Mouse (Mus musculus): Measurements from ENCODE around the gene Evl. TPM values are rescaled to one million over a fixed set of nuclear protein-coding genes. Genes with fewer than 3 reads are reported as not detected.
"Not testable (repeated sequence)": the region's sequence is repeated elsewhere in the genome, so short reads cannot be mapped to it uniquely, and the experiment has no call there.

The Evl gene
- polyA plus RNA-seq, 1 experiment from 2014 or later: 123 TPM

- peaks cover 8% of the 10 kb centered on the region; the same call in 1 of the 2 replicates for H3K4me1 ChIP-seq
- H3K4me2 ChIP-seq (replicated peaks): no peak overlapping the region
- H3K9ac ChIP-seq (replicated peaks): no peak overlapping the region
- WGBS: 53% methylated on average over 7 of the region's 7 CpGs
- no peak overlapping the region for H3K27ac ChIP-seq (replicated peaks)
- no peaks in the 10 kb centered on the region for H3K9me3 ChIP-seq
- ATAC-seq (ENCODE audit: low FRiP score, low read depth): no peak
- H3K27me3 ChIP-seq: peaks cover 39% of the 10 kb centered on the region
- H3K36me3 ChIP-seq: no peaks in the 10 kb centered on the region
- H3K4me3 ChIP-seq: no peak overlapping the region
These were observed 151.6 kb downstream of the Evl start for GRCm38 (mm10) chr12:108706129-108706528.

GRCm38 (mm10) chr12:108709386-108709785, 154.9 kb downstream of the Evl start:
- H3K27ac ChIP-seq (replicated peaks): no peak overlapping the region
- no peak overlapping the region for H3K9ac ChIP-seq (replicated peaks)
- H3K36me3 ChIP-seq: no peaks in the 10 kb centered on the region
- no peaks in the 10 kb centered on the region for H3K9me3 ChIP-seq
- WGBS: 88% methylated on average over 6 of the region's 6 CpGs
- H3K4me1 ChIP-seq: no peaks in the 10 kb centered on the region
- no peak overlapping the region for H3K4me2 ChIP-seq (replicated peaks)
- H3K4me3 ChIP-seq: no peak overlapping the region
- ATAC-seq (ENCODE audit: low FRiP score, low read depth): no peak
- H3K27me3 ChIP-seq: peaks cover 7% of the 10 kb centered on the region; the same call in 1 of the 2 replicates

GRCm38 (mm10) chr12:108709964-108710765, 155.6 kb downstream of the Evl start:
- Histone ChIP-seq H3K27me3 (no peaks in the 10 kb centered on the region), H3K9ac (replicated peaks) (no peak overlapping the region), H3K4me1 (no peaks in the 10 kb centered on the region), H3K36me3 (no peaks in the 10 kb centered on the region), H3K4me2 (replicated peaks) (no peak overlapping the region), H3K4me3 (no peak overlapping the region), H3K27ac (replicated peaks) (no peak overlapping the region), H3K9me3 (no peaks in the 10 kb centered on the region)
- ATAC-seq (ENCODE audit: low FRiP score, low read depth): no peak
- 84% methylated on average over 6 of the region's 6 CpGs for WGBS

- ATAC-seq (ENCODE audit: low FRiP score, low read depth): no peak
- no peaks in the 10 kb centered on the region for H3K36me3 ChIP-seq
- no peaks in the 10 kb centered on the region for H3K9me3 ChIP-seq
- H3K27ac ChIP-seq (replicated peaks): no peak overlapping the region
- H3K27me3 ChIP-seq: no peaks in the 10 kb centered on the region
- 89% methylated on average over 9 of the region's 9 CpGs for WGBS
- H3K9ac ChIP-seq (replicated peaks): no peak overlapping the region
- no peak overlapping the region for H3K4me2 ChIP-seq (replicated peaks)
- H3K4me1 ChIP-seq: no peaks in the 10 kb centered on the region
- no peak overlapping the region for H3K4me3 ChIP-seq
These were observed 156.5 kb downstream of the Evl start for GRCm38 (mm10) chr12:108710861-108711615.

- no peaks in the 10 kb centered on the region for H3K36me3 ChIP-seq
- no peak overlapping the region for H3K9ac ChIP-seq (replicated peaks)
- no peak overlapping the region for H3K4me3 ChIP-seq
- H3K9me3 ChIP-seq: no peaks in the 10 kb centered on the region
- H3K4me2 ChIP-seq (replicated peaks): no peak overlapping the region
- H3K27me3 ChIP-seq: no peaks in the 10 kb centered on the region
- H3K4me1 ChIP-seq: no peaks in the 10 kb centered on the region
- 86% methylated on average over 4 of the region's 4 CpGs for WGBS
- H3K27ac ChIP-seq (replicated peaks): no peak overlapping the region
- ATAC-seq (ENCODE audit: low FRiP score, low read depth): no peak
These were observed 158.0 kb downstream of the Evl start for GRCm38 (mm10) chr12:108712481-108712880.

- not testable (repeated sequence) for H3K4me2 ChIP-seq (replicated peaks); H3K4me1 ChIP-seq; H3K27ac ChIP-seq (replicated peaks); H3K9ac ChIP-seq (replicated peaks); ATAC-seq (ENCODE audit: low FRiP score, low read depth); H3K4me3 ChIP-seq; H3K27me3 ChIP-seq; H3K9me3 ChIP-seq; H3K36me3 ChIP-seq
- WGBS: 96% methylated on average over 14 of the region's 14 CpGs
These were observed 159.5 kb downstream of the Evl start for GRCm38 (mm10) chr12:108713972-108714371.

GRCm38 (mm10) chr12:108715854-108716253, 161.3 kb downstream of the Evl start:
- Histone ChIP-seq H3K27ac (replicated peaks) (no peak overlapping the region), H3K9ac (replicated peaks) (no peak overlapping the region), H3K4me1 (no peaks in the 10 kb centered on the region), H3K9me3 (no peaks in the 10 kb centered on the region), H3K27me3 (no peaks in the 10 kb centered on the region), H3K4me2 (replicated peaks) (no peak overlapping the region), H3K36me3 (no peaks in the 10 kb centered on the region), H3K4me3 (no peak overlapping the region)
- ATAC-seq (ENCODE audit: low FRiP score, low read depth): no peak
- 89% methylated on average over 5 of the region's 5 CpGs for WGBS

GRCm38 (mm10) chr12:108718485-108718884, 164.0 kb downstream of the Evl start:
- Histone ChIP-seq H3K9me3 (no peaks in the 10 kb centered on the region), H3K4me1 (no peaks in the 10 kb centered on the region), H3K4me3 (no peak overlapping the region), H3K36me3 (no peaks in the 10 kb centered on the region), H3K27me3 (no peaks in the 10 kb centered on the region), H3K9ac (replicated peaks) (no peak overlapping the region), H3K27ac (replicated peaks) (no peak overlapping the region), H3K4me2 (replicated peaks) (no peak overlapping the region)
- 88% methylated on average over 3 of the region's 3 CpGs for WGBS
- no peak for ATAC-seq (ENCODE audit: low FRiP score, low read depth)

- Histone ChIP-seq H3K4me1 (no peaks in the 10 kb centered on the region), H3K4me3 (no peak overlapping the region), H3K27ac (replicated peaks) (no peak overlapping the region), H3K9me3 (no peaks in the 10 kb centered on the region), H3K9ac (replicated peaks) (no peak overlapping the region), H3K36me3 (no peaks in the 10 kb centered on the region), H3K27me3 (no peaks in the 10 kb centered on the region), H3K4me2 (replicated peaks) (no peak overlapping the region)
- no peak for ATAC-seq (ENCODE audit: low FRiP score, low read depth)
- 94% methylated on average over 4 of the region's 4 CpGs for WGBS
These were observed 167.9 kb downstream of the Evl start for GRCm38 (mm10) chr12:108722464-108722863.

GRCm38 (mm10) chr12:108723841-108724240, 169.3 kb downstream of the Evl start:
- Histone ChIP-seq H3K4me1 (no peaks in the 10 kb centered on the region), H3K9ac (replicated peaks) (no peak overlapping the region), H3K27ac (replicated peaks) (no peak overlapping the region), H3K27me3 (no peaks in the 10 kb centered on the region), H3K36me3 (no peaks in the 10 kb centered on the region), H3K4me3 (no peak overlapping the region), H3K9me3 (no peaks in the 10 kb centered on the region), H3K4me2 (replicated peaks) (no peak overlapping the region)
- WGBS: 93% methylated on average over 3 of the region's 3 CpGs
- ATAC-seq (ENCODE audit: low FRiP score, low read depth): no peak

GRCm38 (mm10) chr12:108734386-108734785, 179.9 kb downstream of the Evl start:
- no peaks in the 10 kb centered on the region for H3K27me3 ChIP-seq
- H3K27ac ChIP-seq (replicated peaks): no peak overlapping the region
- no peaks in the 10 kb centered on the region for H3K4me1 ChIP-seq
- WGBS: 90% methylated on average over 2 of the region's 2 CpGs
- H3K9me3 ChIP-seq: no peaks in the 10 kb centered on the region
- H3K4me3 ChIP-seq: no peak overlapping the region
- H3K36me3 ChIP-seq: no peaks in the 10 kb centered on the region
- no peak overlapping the region for H3K9ac ChIP-seq (replicated peaks)
- no peak overlapping the region for H3K4me2 ChIP-seq (replicated peaks)
- ATAC-seq (ENCODE audit: low FRiP score, low read depth): no peak

- no peaks in the 10 kb centered on the region for H3K4me1 ChIP-seq
- H3K27ac ChIP-seq (replicated peaks): no peak overlapping the region
- no peak for ATAC-seq (ENCODE audit: low FRiP score, low read depth)
- H3K9ac ChIP-seq (replicated peaks): no peak overlapping the region
- H3K36me3 ChIP-seq: no peaks in the 10 kb centered on the region
- H3K27me3 ChIP-seq: no peaks in the 10 kb centered on the region
- no peaks in the 10 kb centered on the region for H3K9me3 ChIP-seq
- no peak overlapping the region for H3K4me3 ChIP-seq
- 91% methylated on average over 7 of the region's 7 CpGs for WGBS
- no peak overlapping the region for H3K4me2 ChIP-seq (replicated peaks)
These were observed 183.3 kb downstream of the Evl start for GRCm38 (mm10) chr12:108737838-108738237.

All from midbrain, embryonic 12.5 days (tissue).